Mouse (Mus musculus): ENCODE data around the gene Glod4. TPM values are rescaled to one million over a fixed set of nuclear protein-coding genes. Genes with fewer than 3 reads are reported as not detected.

Gene Glod4
- total and polyA plus RNA-seq, 3 experiments, result 121 to 190 (median 161) TPM

- TF ChIP-seq RCOR1 (conservative IDR thresholded peaks at IDR 0.05; ENCODE audit: low read depth, low read length) (peak; percentile 62; the same call in 1 of the 2 replicates), MYC (IDR thresholded peaks at IDR 0.05; ENCODE audit: low read depth, low read length) (peak; percentile 75), POLR2AphosphoS2 (IDR thresholded peaks at IDR 0.05; ENCODE audit: low read depth, low read length) (peak; percentile 78; the same call in 1 of the 2 replicates), POLR2A (IDR thresholded peaks at IDR 0.05; ENCODE audit: low read depth, low read length) (peak; percentile 98), USF2 (conservative IDR thresholded peaks at IDR 0.05; ENCODE audit: low read depth, low read length) (no peak), SIN3A (IDR thresholded peaks at IDR 0.05; ENCODE audit: low read length) (peak; percentile 85), NRF1 (IDR thresholded peaks at IDR 0.05; ENCODE audit: low read depth, low read length) (peak; percentile 90)
These were observed 26.1 kb downstream of the Glod4 start, which contains the start of the genes Dbil5 and Gemin4 (continued) for GRCm38 (mm10) chr11:76217390-76217800.

- H3K27ac ChIP-seq (ENCODE audit: insufficient read depth, low read depth), result peak overlapping the region; percentile 9; the same call in 1 of the 2 replicates
- no peak for TF ChIP-seq MEF2A (IDR thresholded peaks at IDR 0.05; ENCODE audit: borderline replicate concordance, low read depth, low read length)
- peak; percentile 97 for TF ChIP-seq MXI1 (IDR thresholded peaks at IDR 0.05; ENCODE audit: low read depth, low read length)
- TF ChIP-seq SMC3 (IDR thresholded peaks at IDR 0.05; ENCODE audit: low read depth, low read length), result no peak
- no peak for TF ChIP-seq CHD1 (IDR thresholded peaks at IDR 0.05; ENCODE audit: low read depth, low read length)
- no peak for TF ChIP-seq ETS1 (conservative IDR thresholded peaks at IDR 0.05; ENCODE audit: low read depth, low read length)
- no peak; the same call in 1 of the 2 replicates for TF ChIP-seq POLR2AphosphoS2 (IDR thresholded peaks at IDR 0.05; ENCODE audit: low read depth, low read length)
- peak; percentile 93 for TF ChIP-seq MAX (IDR thresholded peaks at IDR 0.05; ENCODE audit: low read length)
- peak; percentile 63 for TF ChIP-seq CHD2 (IDR thresholded peaks at IDR 0.05; ENCODE audit: low read length)
- TF ChIP-seq JUND (conservative IDR thresholded peaks at IDR 0.05; ENCODE audit: low read depth, low read length), result no peak
- TF ChIP-seq USF1 (IDR thresholded peaks at IDR 0.05; ENCODE audit: low read depth, low read length), result no peak
- TF ChIP-seq ZKSCAN1 (IDR thresholded peaks at IDR 0.05; ENCODE audit: borderline replicate concordance, low read depth, low read length), result no peak
- TF ChIP-seq IRF4 (IDR thresholded peaks at IDR 0.05; ENCODE audit: low read depth, low read length), result no peak
- peak; percentile 74 for TF ChIP-seq BHLHE40 (IDR thresholded peaks at IDR 0.05; ENCODE audit: low read depth, low read length)
- TF ChIP-seq TCF12 (IDR thresholded peaks at IDR 0.05; ENCODE audit: low read depth, low read length), result no peak
- peak; percentile 98 for TF ChIP-seq MYC (IDR thresholded peaks at IDR 0.05; ENCODE audit: low read depth, low read length)
- no peak for TF ChIP-seq RAD21 (IDR thresholded peaks at IDR 0.05; ENCODE audit: low read depth, low read length)
- no peak for TF ChIP-seq PAX5 (IDR thresholded peaks at IDR 0.05; ENCODE audit: low read length)
- in situ Hi-C loops (cut with MboI; ENCODE audit: low pct_ligation_motif_present, low pct_unique_long_range_greater_than_20kb, low sequenced_read_pairs), result no loop called here
- peaks cover 37 to 75% of the 10 kb centered on the region in 2 experiments for H3K36me3 ChIP-seq (replicated peaks in 1 of 2; ENCODE audit: control insufficient read depth in 1 of 2, insufficient read depth in 1 of 2, low read length in 1 of 2)
- H3K4me1 ChIP-seq (ENCODE audit: control insufficient read depth in 1 of 2, insufficient read depth in 2 of 2), result peaks cover 3 to 28% of the 10 kb centered on the region in 2 experiments; a peak in 3 of 4 replicates
- no peaks in the 10 kb centered on the region for H3K9me3 ChIP-seq (replicated peaks; ENCODE audit: low read length)
- peaks cover 20% of the 10 kb centered on the region for H3K79me2 ChIP-seq (replicated peaks; ENCODE audit: control insufficient read depth, extremely low read depth, insufficient read depth, poor library complexity, severe bottlenecking)
- H3K27me3 ChIP-seq (replicated peaks), result no peaks in the 10 kb centered on the region
- H3K4me2 ChIP-seq (ENCODE audit: insufficient read depth, low read depth, poor library complexity, severe bottlenecking), result peak overlapping the region; percentile 47
- dilution Hi-C loops (cut with MboI; ENCODE audit: extremely low pct_ligation_motif_present, extremely low pct_unique_long_range_greater_than_20kb, low sequenced_read_pairs), result no loop called here
- H3K9ac ChIP-seq (ENCODE audit: insufficient read depth, low read depth), result peak overlapping the region; percentile 86
- peak overlapping the region; percentile 74 to 97 (median 78) for H3K4me3 ChIP-seq (replicated peaks in 1 of 3; ENCODE audit: low read depth in 2 of 3, low read length in 2 of 3, poor library complexity in 1 of 3)
- DNase-seq (ENCODE audit: extremely low read depth), result peak; percentile 61
These were observed 26.7 kb downstream of the Glod4 start for GRCm38 (mm10) chr11:76216681-76217389.

Measured in CH12.LX (cell line).